Mouse (Mus musculus) right cerebral cortex, postnatal 36 days (tissue): ENCODE data around the gene Naa40.

Source experiments
- DNase-seq, 2 experiments: peaks; one replicate each; pipeline ENCODE4 v3.0.0; 2022; ENCODE audit warnings: low spot score in 2 of 2, mixed read lengths in 1 of 2

Naa40 gene

DNA sequence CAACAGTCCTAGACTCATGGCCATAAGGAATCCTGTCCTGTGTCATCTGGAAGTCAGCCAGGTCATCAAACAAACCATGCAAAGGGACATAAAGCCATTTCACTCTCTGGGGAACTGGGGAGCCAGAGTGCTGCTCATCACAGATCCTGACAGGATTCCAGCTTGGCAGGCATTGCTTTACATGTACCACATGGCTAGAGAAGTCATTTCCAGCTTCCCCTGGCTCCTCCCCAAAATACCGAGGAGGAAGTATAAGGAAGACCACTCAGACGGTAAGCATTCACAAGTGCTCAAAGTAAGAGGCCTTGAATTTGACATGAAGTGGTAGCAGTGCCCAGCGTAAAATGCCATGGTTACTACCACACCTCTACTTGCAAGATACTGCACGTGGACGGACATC lies 26.5 kb downstream of the Naa40 start:
- DNase-seq: no peak

- no peak for DNase-seq
Measured at GRCm38 (mm10) chr19:7213010-7213409, 28.0 kb downstream of the Naa40 start.

DNA sequence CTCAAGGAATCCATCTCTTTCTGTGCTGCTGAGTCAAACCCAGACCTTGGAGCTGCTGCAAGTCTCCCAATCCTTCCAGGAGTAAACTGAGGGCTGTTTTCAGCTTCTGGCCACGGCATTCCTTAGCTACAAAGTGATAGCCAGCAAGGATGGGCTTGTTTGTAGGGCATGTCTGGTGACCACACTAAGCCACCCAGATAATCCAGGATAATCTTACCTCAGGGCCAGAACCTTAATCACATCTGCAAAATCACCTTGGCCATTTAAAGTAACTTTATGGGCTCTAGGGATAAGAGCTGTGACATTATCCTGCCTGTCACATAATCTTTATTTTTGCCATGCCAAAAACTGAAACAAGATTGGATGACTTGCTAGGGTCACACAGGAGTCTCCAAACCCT lies 28.8 kb downstream of the Naa40 start:
- no peak for DNase-seq

DNA sequence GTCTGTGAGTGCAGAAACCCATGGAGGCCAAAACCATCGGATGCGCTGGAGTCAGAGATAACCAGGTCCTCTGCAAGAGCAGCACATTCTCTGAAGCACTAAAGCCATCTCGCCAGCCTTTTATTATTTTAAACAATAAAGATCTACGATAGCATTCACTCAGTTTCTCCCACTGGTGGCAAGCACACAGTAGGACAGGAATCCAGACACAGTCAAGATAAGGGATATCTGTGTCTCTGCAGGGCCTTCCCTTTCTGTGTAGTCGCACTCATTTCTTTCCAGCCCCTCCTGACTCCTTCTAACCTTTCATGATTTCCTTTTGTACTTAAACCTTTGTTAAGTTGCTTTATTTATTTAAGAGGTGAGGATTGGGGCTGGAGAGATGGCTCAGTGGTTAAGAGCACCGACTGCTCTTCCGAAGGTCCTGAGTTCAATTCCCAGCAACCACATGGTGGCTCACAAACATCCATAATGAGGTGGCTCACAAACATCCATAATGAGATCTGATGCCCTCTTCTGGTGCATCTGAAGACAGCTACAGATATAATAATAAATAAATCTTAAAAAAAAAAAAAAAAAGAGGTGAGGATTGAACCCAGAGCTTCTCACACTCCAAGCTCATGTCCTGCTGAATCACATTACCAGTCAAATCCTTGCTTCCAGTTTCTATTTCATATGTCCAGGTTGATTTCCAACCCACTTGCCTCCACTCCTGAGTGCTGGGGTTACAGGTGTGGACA lies 30.9 kb downstream of the Naa40 start:
- DNase-seq: no peak

DNA sequence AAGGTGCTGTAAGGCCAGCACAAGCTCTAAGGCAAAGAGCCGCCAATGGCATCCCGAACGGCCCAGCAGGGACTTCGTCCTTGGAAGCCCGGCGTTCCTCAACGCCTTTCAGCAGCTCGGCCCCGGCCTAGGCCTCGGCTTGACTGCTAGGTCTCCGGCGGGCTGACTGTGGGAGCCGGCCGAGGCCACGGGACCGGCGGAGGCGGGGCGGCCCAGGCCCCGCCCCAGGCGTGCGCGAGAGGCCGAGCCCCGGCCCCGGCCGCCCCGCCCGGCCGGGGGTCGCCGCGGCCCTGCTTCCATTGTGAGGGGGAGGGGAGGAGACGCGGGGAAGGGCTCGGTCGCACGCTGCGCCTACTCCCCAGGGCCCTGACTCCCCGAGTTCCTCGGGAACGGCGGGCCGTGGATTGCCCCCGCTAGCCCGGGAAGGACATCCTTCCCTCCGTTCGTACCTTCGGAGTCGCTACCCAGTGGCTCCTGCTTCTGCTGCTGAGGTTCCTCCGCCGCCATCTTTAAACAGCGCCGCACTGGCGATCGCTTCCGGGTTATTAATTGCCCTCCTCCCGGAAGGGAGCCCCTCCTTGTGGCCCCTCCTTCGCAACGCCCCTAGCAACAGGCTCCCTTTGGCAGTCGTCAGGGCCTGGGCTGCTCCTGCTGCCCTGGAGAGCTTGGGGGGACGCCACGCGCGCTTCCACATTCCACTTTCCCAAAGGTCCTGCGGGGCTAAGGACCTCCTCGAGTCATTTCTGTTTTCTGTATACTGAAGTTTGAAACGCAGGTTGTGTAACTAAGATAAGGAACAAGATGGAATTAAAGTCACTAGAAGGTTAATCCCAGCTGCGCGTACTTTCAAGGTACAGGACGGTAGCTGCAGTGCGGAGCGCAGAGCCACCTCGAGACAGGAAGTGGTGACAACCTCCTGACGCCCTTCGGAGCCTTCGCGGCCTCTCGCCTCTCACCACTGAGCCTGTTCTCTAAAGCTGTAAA lies 34.9 kb downstream of the Naa40 start, which contains the start of gene Otub1:
Otub1 (minus strand) TSS at position 564 of the 984 bp plus-strand sequence.
- DNase-seq: peak; percentile 90 to 92

- no peak for DNase-seq
Measured at GRCm38 (mm10) chr19:7205326-7205725, 35.7 kb downstream of the Naa40 start.

DNA sequence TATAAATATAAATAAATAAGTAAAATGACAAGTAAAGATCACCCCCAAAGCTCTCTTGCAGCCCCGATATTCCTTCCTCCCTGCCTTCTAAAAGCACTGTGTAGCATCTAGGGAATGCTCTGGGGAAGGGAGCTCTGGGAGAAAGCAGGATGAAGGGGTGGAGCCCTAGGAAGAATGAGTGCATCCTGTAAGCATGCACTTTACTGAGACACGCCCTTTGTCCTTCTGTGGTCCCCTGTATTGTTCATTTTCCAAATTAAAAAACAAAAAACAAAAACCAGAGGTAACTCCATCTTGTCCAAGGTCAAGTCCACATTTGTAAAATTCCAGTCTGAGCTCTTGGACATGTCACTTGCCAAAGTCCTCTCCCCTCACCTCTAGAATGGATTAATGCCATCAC lies 36.1 kb downstream of the Naa40 start:
- no peak for DNase-seq

- no peak for DNase-seq
Measured at GRCm38 (mm10) chr19:7200427-7200826, 40.6 kb downstream of the Naa40 start.

- no peak for DNase-seq
Measured at GRCm38 (mm10) chr19:7199089-7199488, 41.9 kb downstream of the Naa40 start.

- DNase-seq: no peak
Measured at GRCm38 (mm10) chr19:7197445-7197844, 43.5 kb downstream of the Naa40 start.

GRCm38 (mm10) chr19:7196741-7197270 lies 44.2 kb downstream of the Naa40 start:
- no peak for DNase-seq

- DNase-seq: no peak
Measured at GRCm38 (mm10) chr19:7195900-7196728, 44.9 kb downstream of the Naa40 start.

DNA sequence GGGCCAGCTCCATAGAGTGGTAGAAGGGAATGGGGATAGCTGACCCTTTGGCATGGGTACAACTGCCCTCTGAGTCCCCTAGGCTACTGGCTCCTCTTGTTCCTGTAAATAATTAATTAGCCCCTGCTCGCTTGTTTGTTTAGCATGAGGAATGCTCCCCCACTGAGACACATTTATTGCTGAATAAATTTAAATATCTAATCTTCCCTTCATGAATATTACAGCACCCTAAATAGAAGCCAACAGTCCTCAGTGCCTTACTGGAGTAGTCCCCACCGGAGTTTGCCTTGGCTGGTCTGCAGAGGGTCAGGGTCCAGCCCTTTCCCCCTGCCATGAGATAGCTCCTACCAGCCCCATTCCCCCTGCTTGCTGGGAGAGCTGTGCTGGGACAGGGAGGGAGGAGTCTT lies 48.4 kb downstream of the Naa40 start:
- DNase-seq: no peak

DNA sequence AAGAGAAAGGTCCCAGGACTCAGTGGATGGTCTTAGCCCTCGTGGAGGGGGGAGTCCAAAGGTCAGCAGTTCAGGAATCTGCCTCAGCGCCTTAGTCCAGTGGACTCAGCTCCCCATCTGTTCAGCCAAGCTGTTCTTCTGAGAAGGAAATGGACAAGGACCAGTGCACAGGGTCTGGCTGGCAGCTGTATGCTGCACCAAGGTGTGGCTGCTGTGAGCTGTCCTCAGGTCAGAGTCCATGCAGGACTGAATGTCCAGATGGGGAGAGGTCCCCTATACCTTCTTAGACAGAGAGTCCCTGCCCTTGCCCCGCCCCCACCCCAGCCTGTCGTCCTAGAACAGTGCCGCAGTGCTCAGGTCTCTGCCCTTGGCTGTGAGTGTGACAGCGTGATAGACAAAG lies 49.3 kb downstream of the Naa40 start:
- DNase-seq: no peak

DNA sequence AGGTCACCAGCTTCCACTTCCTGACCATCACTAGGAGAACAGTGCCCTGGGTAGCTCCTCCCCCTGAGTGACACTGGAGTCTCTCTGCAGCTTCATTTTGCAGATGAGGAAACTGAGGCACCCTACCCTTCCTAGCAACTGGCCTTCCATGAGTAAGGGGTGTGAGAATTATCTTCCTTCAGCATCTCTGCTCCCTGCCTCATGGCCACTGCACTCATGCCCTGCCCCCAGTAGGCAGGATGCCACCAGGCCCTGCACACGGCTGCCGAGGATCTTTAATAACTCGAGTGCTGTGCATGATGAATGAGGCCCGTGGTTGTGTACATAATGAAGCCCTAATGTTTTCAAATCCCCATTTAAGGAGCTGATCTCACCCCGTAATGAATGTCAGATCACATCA lies 50.0 kb downstream of the Naa40 start:
- DNase-seq: no peak

DNA sequence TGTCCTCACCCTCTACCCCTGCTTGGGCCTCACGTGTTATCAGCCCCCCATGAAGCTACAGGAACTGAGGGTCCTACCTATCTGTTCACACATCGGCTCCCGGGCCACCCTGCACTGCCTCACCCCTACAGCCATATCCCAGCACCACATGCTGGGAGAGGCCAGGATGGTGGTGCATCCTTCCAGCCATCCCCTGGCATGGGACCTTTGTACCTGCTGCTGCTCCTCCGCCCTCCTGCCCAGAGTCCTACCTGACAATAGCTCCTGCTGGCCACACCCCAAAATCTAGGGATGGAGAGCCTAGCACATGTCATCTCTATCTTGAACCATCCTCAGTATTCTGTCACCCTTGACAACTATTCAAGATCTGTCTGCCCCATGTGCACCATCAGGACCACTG lies 52.0 kb downstream of the Naa40 start:
- no peak for DNase-seq

DNA sequence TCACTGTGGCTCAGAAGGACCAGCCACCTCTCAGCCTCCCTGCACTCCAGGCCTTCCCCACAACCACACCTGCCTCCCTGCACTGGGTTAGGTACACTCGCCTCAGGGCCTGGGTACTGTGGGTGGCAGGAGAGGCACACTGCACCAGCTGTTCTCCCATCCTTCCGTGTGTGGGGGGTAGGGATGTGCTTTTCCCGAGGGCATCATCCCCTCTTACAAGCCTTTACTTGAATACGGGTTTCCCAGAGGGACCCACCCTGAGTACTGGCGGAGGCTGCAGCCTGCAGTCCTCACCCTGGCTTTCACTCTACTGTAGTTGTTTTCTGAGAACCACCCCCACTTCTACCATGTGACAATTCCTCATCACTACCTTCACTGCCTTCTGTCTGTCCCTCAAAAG lies 53.8 kb downstream of the Naa40 start:
- no peak for DNase-seq

DNA sequence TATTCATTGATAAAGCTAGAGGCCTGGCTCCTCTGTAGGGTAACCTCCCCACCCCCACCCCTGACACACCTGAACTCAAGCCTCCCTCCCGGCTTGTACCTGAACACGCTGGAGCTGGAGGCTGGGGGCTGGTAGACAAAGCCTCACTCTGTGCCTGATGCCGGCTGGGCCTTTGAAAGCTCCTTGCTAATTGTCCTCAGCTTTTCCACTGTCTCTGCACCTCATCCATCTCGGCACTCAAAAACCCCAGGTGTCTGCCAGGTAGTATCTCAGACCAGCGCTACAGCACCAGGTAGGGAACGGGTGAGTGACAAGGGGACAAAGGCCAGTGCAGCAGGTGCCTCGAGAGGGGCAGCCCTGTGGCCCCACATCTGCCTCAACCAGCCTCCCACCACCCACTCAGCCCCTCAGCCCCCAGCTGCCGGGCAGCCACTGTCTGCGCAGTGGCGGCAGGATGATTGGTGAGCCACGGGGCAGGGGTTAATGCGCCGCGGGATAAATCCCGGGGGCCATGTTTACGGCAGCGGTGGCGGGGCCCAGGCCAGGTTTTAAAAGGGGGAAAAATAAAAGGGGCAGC lies 55.2 kb downstream of the Naa40 start:
- no peak for DNase-seq

- DNase-seq: no peak
Measured at GRCm38 (mm10) chr19:7185059-7185458, 55.9 kb downstream of the Naa40 start.

GRCm38 (mm10) chr19:7183419-7183818 lies 57.6 kb downstream of the Naa40 start:
- no peak for DNase-seq

DNA sequence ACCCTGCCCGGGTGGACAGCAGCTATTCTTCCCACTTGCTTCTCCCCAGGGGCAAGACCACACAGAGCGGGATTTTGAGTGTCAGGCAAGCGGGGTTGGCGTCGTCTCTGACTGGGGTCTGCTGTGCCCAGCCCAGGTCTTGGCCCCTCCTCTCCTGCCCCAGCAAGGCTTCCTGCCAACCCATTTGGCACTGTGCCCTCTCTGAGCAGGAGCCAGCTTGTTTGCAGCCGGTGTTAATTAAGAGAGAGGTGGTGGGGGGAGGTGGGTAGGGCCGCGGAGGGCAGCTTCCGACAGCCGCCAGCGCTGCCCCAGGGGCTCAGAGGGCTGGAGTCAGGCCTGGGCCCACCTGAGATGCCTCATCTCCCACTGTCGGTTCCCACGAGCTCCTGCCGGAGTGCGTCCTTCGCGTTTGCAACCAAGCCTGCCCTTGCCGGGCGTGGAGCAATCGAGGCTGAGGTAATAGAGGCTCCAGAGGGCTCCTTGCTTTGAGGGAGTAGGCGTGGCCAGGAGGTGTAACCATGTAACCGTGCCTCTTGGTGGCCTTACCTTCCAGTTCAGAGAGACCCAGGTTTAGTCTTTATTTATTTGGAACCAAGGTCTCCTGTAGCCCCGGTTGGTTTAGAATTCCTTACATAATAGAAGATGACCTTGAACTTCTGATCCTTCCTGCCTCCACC lies 58.6 kb downstream of the Naa40 start:
- DNase-seq: peak; percentile 38 to 56
